Mouse (Mus musculus): Measurements from ENCODE around the gene Dpp9.

Dpp9 gene

DNA sequence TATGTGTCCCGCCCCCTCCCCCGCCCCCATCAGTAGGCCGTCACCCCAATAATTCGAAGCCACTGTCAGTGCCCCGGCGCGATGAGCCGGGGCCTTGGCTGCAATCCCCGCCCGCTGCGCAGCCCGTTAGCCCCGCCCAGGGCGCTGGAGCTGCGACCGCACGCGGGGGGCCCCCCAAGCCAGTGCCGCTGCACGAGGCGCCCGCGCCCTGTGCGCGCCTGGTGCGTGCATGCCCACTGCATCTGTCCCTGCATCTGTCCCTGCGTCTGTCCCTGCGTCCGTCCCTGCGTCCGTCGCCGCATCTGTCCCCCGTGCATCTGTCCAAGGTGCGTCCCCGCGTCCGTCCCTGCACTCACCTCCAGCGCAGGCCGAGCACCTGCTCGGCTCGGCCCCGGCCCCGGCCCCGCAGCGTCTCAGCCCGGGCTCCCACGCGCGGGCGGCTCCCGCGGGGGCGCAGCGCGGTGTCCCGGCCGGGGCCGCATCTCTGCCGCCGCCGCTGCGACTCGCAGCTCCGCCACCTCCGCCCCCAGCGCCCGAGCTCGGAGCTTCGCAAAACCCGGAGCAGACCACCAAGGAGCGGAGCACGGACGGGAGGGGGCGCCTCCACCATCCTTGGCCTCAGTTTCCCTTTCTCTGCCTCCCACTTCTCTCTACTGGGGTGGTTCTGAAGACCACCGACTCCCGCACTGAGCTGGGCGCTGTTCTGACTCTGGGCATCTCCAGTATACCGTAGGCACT lies 78.7 kb downstream of the Dpp9 start, which contains the start of gene Sema6b:
Sema6b (minus strand) TSS at position 486 of the 738 bp plus-strand sequence.
- DNase-seq (ENCODE audit: low spot score): peak; percentile 46

DNA sequence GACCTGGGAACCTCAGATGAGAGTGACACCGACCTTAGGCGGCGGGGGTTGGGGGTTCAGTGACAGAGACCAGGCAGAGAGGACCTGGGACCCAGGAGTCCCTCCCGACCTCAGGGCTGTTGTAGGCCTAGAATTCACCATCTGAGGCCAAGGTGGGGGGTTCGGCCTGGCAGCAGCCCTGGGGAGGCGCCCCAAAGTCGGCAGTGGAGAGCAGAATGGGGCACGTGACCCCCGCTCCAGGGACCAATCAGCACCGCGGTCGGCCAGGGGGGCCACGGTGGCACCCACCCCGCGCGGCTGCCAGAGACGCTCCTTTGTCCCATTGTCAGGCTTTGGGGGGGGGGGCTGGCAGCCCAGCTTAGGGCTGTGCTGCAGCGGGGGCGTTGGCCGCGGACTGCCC lies 79.3 kb downstream of the Dpp9 start:
- no peak for DNase-seq (ENCODE audit: low spot score)

DNA sequence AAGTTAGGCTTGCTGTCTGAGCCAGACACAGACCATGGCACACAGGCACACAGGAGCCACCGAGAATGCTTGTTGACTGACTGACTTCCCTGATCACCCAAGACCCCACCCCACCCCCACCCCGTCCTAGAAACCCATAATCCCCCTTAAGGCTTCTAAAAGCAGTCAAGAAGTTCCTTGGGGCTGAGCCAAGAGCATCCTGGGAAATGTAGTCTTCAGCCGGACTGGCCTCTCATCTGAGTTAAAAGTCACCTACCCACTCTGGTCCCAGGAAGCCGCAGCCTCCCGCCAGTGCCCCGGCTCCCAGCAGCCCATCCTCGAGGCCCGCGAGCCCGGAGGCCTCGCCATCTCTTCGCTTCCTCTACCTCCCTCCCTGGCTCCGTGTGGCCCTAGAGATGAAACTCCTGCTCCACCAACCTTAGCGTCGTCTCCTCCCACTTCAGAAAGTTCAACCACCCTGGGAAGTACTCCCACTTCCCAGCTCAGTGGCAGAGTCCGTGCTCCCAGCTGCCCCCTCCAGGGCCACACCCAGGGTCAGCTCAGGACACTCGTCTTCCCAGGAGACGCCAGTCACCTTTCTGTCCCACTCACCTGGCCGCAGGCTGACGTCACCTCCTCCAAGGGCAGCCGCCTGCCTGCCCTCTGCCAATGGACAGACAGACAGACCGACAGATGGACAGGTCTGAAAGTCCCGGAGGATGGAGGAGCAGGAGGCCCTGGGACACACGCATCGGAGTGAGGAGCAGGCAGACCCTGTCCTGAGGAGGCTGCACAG lies 80.7 kb downstream of the Dpp9 start:
- no peak for DNase-seq (ENCODE audit: low spot score)
